Mouse (Mus musculus) midbrain, embryonic 14.5 days (tissue): Measurements from ENCODE around the gene Anapc2. TPM values are rescaled to one million over a fixed set of nuclear protein-coding genes. Genes with fewer than 3 reads are reported as not detected.

Experiments used
- ATAC-seq: fragments of 200-750 bp; cut with Nextera tagmentation; 2 replicates; pipeline ENCODE4 v1.8.0; 2017; ENCODE audit warnings: moderate number of reproducible peaks, moderate library complexity; ENCODE audit not compliant: low FRiP score, low TSS enrichment
- DNase-seq: peaks from one replicate; pipeline ENCODE4 v3.0.0-alpha.2; 2015
- H3K27ac ChIP-seq: fragments of 300-500 bp; sonication (generic); replicated peaks from 2 replicates; pipeline ENCODE4 v1.5.1; 2014; ENCODE audit warnings: mild to moderate bottlenecking, low read depth, low read length, moderate library complexity
- H3K27me3 ChIP-seq: fragments of 300-500 bp; sonication (generic); 2 replicates; pipeline ENCODE4 v1.6.1; 2014; ENCODE audit warnings: low read length, control low read depth, mixed read lengths; ENCODE audit not compliant: control insufficient read depth, insufficient read depth
- H3K36me3 ChIP-seq: fragments of 300-500 bp; sonication (generic); 2 replicates; pipeline ENCODE4 v1.6.1; 2014; ENCODE audit warnings: low read length, control low read depth; ENCODE audit not compliant: control insufficient read depth, insufficient read depth
- H3K4me1 ChIP-seq: fragments of 300-500 bp; sonication (generic); 2 replicates; pipeline ENCODE4 v1.6.1; 2014; ENCODE audit warnings: mild to moderate bottlenecking, antibody characterized with exemption, low read length, control low read depth; ENCODE audit not compliant: control insufficient read depth, insufficient read depth
- H3K4me2 ChIP-seq: fragments of 300-500 bp; sonication (generic); 2 replicates; pipeline ENCODE4 v1.6.1; 2014; ENCODE audit warnings: mild to moderate bottlenecking, low read length, moderate library complexity
- H3K4me3 ChIP-seq: fragments of 300-500 bp; sonication (generic); replicated peaks from 2 replicates; pipeline ENCODE4 v1.5.1; 2014; ENCODE audit warnings: low read depth, low read length
- H3K9ac ChIP-seq: fragments of 300-500 bp; sonication (generic); replicated peaks from 2 replicates; pipeline ENCODE4 v1.6.1; 2014; ENCODE audit warnings: mild to moderate bottlenecking, low read length, moderate library complexity
- H3K9me3 ChIP-seq: fragments of 300-500 bp; sonication (generic); 2 replicates; pipeline ENCODE4 v1.6.1; 2016; ENCODE audit warnings: low read length, control low read depth, mixed read lengths; ENCODE audit not compliant: control insufficient read depth
- WGBS: fragments of 180-500 bp; shearing (Covaris S2); extraction: QIAGEN DNeasy Blood & Tissue Kit; methylation state at CpG from one replicate; pipeline ENCODE4 v1.1.7; 2014; 5-methylcytosine and 5-hydroxymethylcytosine counted together
- polyA plus RNA-seq: library from polyadenylated mRNA; unstranded; fragments of >200 nt; fragmentation: Nextera tagmentation; extraction: Ambion mirVana; gene quantifications from 2 replicates; pipeline ENCODE4 v1.2.1, GENCODE M21; 2014

The Anapc2 gene
- polyA plus RNA-seq, 1 experiment from 2014 or later = 117 TPM

DNA sequence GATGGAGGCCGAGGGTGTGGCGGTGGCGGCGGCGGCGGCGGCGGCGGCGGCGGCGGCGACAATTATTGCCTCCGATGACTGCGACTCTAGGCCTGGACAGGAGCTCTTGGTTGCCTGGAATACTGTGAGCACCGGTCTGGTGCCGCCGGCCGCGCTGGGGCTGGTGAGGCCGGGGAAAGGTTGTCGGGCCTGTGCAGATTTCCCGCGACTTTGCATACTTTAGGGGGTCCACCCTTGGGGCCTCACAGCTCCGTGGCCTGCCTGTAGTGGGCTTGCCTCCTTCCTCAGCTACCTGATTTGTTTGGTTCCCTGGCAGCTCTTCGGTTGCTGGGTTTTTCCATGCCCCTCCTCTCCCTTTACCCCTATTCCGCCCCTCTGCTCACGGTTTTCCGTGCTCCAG, 237 bp downstream of the Anapc2 start:
- Histone ChIP-seq H3K27ac (peak overlapping the region; percentile 83), H3K27me3 (no peaks in the 10 kb centered on the region), H3K4me1 (peaks cover 26% of the 10 kb centered on the region), H3K4me2 (peak overlapping the region; percentile 98), H3K4me3 (peak overlapping the region; percentile 83), H3K36me3 (peaks cover 66% of the 10 kb centered on the region), H3K9me3 (no peaks in the 10 kb centered on the region), H3K9ac (peak overlapping the region; percentile 82)
- no peak for DNase-seq
- under 1% methylated on average over 29 of the region's 29 CpGs for WGBS
- peak; percentile 62 for ATAC-seq

- Histone ChIP-seq H3K4me3 (peak overlapping the region; percentile 83), H3K9ac (peak overlapping the region; percentile 82), H3K4me1 (peaks cover 23% of the 10 kb centered on the region), H3K27ac (no peak overlapping the region), H3K36me3 (peaks cover 71% of the 10 kb centered on the region), H3K4me2 (peak overlapping the region; percentile 98), H3K27me3 (no peaks in the 10 kb centered on the region), H3K9me3 (no peaks in the 10 kb centered on the region)
- ATAC-seq = no peak
- 39% methylated on average over 16 of the region's 16 CpGs for WGBS
- DNase-seq = no peak
Observed at GRCm38 (mm10) chr2:25273010-25273409, 732 bp downstream of the Anapc2 start.

DNA sequence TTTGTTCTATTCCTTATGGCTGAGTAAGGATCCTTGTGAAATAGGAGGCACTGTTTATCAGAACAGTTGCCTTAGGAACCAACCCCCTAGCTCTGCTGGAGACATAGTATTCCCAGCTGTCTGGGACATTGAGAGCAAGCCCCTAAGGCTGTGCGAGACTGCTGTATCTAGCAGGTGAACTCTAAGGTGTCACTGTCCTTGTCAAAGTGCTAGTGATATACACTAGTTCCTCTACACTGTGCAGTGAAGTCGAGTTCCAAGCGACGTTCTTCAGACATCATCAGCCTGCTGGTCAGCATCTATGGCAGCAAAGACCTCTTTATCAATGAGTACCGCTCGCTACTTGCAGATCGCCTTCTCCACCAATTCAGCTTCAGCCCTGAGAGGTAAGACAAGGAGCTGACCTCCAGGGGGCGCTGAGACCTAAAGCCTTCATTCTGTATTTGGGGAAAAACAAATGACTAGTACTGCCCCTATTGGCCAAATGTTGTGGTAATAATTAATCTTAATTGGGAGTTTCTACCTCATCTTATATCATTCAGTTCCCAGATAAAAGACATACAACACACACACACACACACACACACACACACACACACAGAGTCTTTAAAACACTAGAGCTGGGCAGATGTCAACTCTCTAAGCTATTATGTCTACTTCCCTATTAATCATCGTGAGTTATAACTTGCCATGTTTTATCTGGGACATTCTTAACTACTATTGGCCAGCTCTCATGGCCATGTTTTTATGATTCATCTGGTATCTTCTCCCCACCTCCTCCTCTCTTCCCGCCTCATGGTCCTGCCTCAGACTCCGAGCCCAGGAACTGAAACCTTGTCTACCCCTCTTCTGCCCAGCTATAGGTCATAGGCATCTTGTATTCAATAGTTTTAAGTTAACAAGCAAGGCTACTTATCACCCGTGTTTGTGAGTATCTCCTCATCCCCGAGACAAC, 6.9 kb downstream of the Anapc2 start:
- Histone ChIP-seq H3K36me3 (peaks cover 94% of the 10 kb centered on the region), H3K9ac (no peak overlapping the region), H3K27me3 (no peaks in the 10 kb centered on the region), H3K4me3 (no peak overlapping the region), H3K4me2 (no peak overlapping the region), H3K4me1 (no peaks in the 10 kb centered on the region), H3K27ac (no peak overlapping the region), H3K9me3 (no peaks in the 10 kb centered on the region)
- peak; percentile 90 for DNase-seq
- 61% methylated on average over 13 of the region's 13 CpGs for WGBS
- ATAC-seq = no peak

DNA sequence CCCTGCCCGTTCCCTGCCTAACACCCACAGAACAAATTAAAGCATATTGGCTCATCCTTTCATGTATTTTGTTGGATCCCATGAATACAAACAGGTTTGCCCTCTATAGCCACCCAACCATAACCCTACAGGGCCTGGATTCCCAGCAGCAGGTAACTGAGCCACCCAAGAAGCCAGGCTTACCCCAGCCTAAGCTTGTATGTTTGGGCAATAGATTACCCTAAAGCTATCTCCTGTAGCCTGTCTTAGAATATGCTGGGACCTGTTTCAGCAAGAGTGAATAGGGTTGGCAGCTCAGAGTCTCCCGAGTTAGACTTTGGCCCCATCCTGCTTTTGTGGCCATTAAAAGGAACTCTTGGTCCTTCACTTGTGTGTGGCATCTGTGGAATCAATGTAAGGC, 13.3 kb downstream of the Anapc2 start:
- Histone ChIP-seq H3K4me1 (0 out of 2 replicates have a peak, but pooled peaks cover 1% of the 10 kb centered on the region), H3K9ac (no peak overlapping the region), H3K4me2 (no peak overlapping the region), H3K36me3 (peaks cover 54% of the 10 kb centered on the region), H3K27me3 (peaks cover 20% of the 10 kb centered on the region), H3K27ac (no peak overlapping the region), H3K4me3 (no peak overlapping the region), H3K9me3 (no peaks in the 10 kb centered on the region)
- no peak for DNase-seq
- 92% methylated on average over 2 of the region's 2 CpGs for WGBS
- ATAC-seq = no peak

- Histone ChIP-seq H3K4me3 (no peak overlapping the region), H3K27me3 (peaks cover 27% of the 10 kb centered on the region), H3K9me3 (no peaks in the 10 kb centered on the region), H3K27ac (no peak overlapping the region), H3K9ac (no peak overlapping the region), H3K4me1 (0 out of 2 replicates have a peak, but pooled peaks cover 5% of the 10 kb centered on the region), H3K4me2 (no peak overlapping the region), H3K36me3 (peaks cover 46% of the 10 kb centered on the region)
- ATAC-seq (no peak), DNase-seq (no peak)
- 85% methylated on average over 1 of the region's 1 CpGs for WGBS
Observed at GRCm38 (mm10) chr2:25286314-25286713, 14.0 kb downstream of the Anapc2 start.

- Histone ChIP-seq H3K27me3 (peaks cover 35% of the 10 kb centered on the region), H3K27ac (no peak overlapping the region), H3K36me3 (peaks cover 41% of the 10 kb centered on the region), H3K9ac (no peak overlapping the region), H3K4me3 (no peak overlapping the region), H3K9me3 (no peaks in the 10 kb centered on the region), H3K4me1 (0 out of 2 replicates have a peak, but pooled peaks cover 5% of the 10 kb centered on the region), H3K4me2 (no peak overlapping the region)
- DNase-seq (no peak), ATAC-seq (no peak)
- 54% methylated on average over 7 of the region's 7 CpGs for WGBS
Observed at GRCm38 (mm10) chr2:25286837-25287636, 14.8 kb downstream of the Anapc2 start.

DNA sequence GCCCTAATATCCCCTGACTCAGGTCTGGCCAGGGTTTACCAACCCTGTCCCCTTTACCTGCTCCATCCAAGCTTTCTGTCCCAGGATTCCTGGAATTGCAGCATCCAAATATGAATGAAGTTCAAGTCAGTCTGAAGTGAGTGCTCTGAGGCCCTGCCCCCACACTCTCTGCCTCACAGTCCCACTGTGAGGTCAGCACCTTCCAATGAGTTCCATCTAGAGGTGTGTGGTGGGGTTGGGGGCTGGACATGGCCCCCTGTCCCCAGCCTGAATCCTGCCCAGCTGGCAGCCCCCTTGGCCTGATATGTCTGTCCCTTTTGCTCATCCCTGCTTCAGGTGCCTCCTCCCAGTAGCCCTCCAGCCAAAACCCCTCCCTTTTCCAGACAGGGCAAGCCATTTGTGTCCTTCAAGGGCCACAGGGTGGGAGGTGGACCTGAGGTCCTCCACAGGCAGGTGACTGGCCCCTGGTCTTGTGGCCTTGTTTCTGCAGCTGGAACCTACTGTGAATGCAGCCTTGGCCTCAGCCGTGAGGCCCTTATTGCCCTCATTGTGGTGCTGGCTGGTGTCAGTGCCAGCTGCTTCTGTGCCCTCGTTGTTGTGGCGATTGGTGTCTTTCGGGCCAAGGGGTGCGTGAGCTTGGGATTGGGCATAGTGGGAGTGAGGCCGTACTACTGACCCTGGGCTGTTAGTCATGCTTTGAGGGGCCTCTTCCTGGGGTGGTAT, 15.8 kb downstream of the Anapc2 start, which contains the start of gene Tmem210:
Gene Tmem210, plus strand, starts transcription at position 219 of the 723 bp plus-strand sequence.
- H3K9ac ChIP-seq = no peak within 1 kb of the TSS

DNA sequence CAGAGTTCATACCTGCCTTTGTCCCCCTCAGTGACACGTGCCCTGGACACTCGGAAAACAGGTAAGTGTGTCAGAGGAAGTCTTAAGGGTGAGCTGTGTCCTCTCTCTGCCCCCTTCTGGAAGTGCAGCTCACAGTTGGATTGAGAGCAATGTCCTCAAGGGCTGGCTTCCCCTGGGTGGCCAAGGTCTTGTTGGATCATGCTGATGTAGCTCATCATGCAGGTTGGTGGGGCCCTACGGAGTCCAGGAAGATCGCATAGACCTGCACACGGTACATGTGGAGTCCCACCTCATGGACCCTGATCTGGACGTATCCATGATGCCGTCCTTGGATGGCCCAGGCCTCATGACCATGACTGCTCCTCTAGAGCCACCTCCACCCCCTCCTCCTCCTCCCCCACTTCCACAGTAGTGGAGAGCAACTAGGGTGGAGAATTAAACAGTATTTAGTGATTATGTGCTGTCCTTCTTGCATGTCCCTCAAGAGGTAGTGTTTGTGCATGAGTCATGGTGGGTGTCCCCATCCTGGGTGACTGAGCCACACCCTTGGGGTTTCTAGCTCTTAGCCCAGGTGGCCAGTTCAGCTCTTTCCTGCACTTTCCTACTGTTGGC, 16.6 kb downstream of the Anapc2 start:
- peaks cover 52% of the 10 kb centered on the region for H3K27me3 ChIP-seq
- peaks cover 26% of the 10 kb centered on the region for H3K36me3 ChIP-seq
- no peak overlapping the region for H3K27ac ChIP-seq
- DNase-seq (no peak), ATAC-seq (no peak)
- H3K4me2 ChIP-seq = no peak overlapping the region
- H3K4me3 ChIP-seq = no peak overlapping the region
- H3K9ac ChIP-seq = no peak overlapping the region
- 80% methylated on average over 7 of the region's 7 CpGs for WGBS
- 0 out of 2 replicates have a peak, but pooled peaks cover 5% of the 10 kb centered on the region for H3K4me1 ChIP-seq
- H3K9me3 ChIP-seq = no peaks in the 10 kb centered on the region

More for the DNA sequence above, 15.8 kb downstream of the Anapc2 start, which contains the start of gene Tmem210:
- ATAC-seq (no peak), DNase-seq (no peak)
- no peaks in the 10 kb centered on the region for H3K9me3 ChIP-seq
- no peak within 1 kb of the TSS for H3K27ac ChIP-seq
- H3K27me3 ChIP-seq = peaks cover 45% of the 10 kb centered on the region
- H3K36me3 ChIP-seq = peaks cover 32% of the 10 kb centered on the region
- no peak within 1 kb of the TSS for H3K4me2 ChIP-seq
- 0 out of 2 replicates have a peak, but pooled peaks cover 5% of the 10 kb centered on the region for H3K4me1 ChIP-seq
- H3K4me3 ChIP-seq = no peak within 1 kb of the TSS
- WGBS = 83% methylated on average over 6 of the region's 6 CpGs
